Mouse (Mus musculus) embryonic facial prominence, embryonic 15.5 days (tissue): Measurements from ENCODE around the gene Ass1. TPM values are rescaled to one million over a fixed set of nuclear protein-coding genes. Genes with fewer than 3 reads are reported as not detected.
"Not testable (repeated sequence)": the region's sequence is repeated elsewhere in the genome, so short reads cannot be mapped to it uniquely, and the experiment has no call there.

ENCODE experiments used
- ATAC-seq: fragments of 200-750 bp; cut with Nextera tagmentation; 2 replicates; pipeline ENCODE4 v1.8.0; 2017; ENCODE audit warnings: low read depth, moderate TSS enrichment; ENCODE audit not compliant: insufficient number of reproducible peaks, low FRiP score, low TSS enrichment
- H3K27ac ChIP-seq: fragments of 300-500 bp; sonication (generic); replicated peaks from 2 replicates; pipeline ENCODE4 v1.5.1; 2015; ENCODE audit warnings: mild to moderate bottlenecking, inconsistent platforms
- H3K27me3 ChIP-seq: fragments of 300-500 bp; sonication (generic); 2 replicates; pipeline ENCODE4 v1.6.1; 2015; ENCODE audit warnings: inconsistent platforms
- H3K36me3 ChIP-seq: fragments of 300-500 bp; sonication (generic); 2 replicates; pipeline ENCODE4 v1.6.1; 2015; ENCODE audit warnings: mild to moderate bottlenecking, inconsistent platforms
- H3K4me1 ChIP-seq: fragments of 300-500 bp; sonication (generic); 2 replicates; pipeline ENCODE4 v1.6.1; 2015; ENCODE audit warnings: inconsistent platforms
- H3K4me2 ChIP-seq: fragments of 300-500 bp; sonication (generic); replicated peaks from 2 replicates; pipeline ENCODE4 v1.6.1; 2015; ENCODE audit warnings: mild to moderate bottlenecking, inconsistent platforms
- H3K4me3 ChIP-seq: fragments of 300-500 bp; sonication (generic); replicated peaks from 2 replicates; pipeline ENCODE4 v1.5.1; 2015; ENCODE audit warnings: mild to moderate bottlenecking, inconsistent platforms
- H3K9ac ChIP-seq: fragments of 300-500 bp; sonication (generic); 2 replicates; pipeline ENCODE4 v1.6.1; 2015; ENCODE audit warnings: inconsistent platforms
- H3K9me3 ChIP-seq: fragments of 300-500 bp; sonication (generic); replicated peaks from 2 replicates; pipeline ENCODE4 v1.6.1; 2016; ENCODE audit warnings: inconsistent platforms
- WGBS: fragments of 180-500 bp; shearing (Covaris S2); methylation state at CpG from one replicate; pipeline ENCODE4 v1.1.7; 2015; 5-methylcytosine and 5-hydroxymethylcytosine counted together
- polyA plus RNA-seq: library from polyadenylated mRNA; unstranded; fragments of >200 nt; fragmentation: Nextera tagmentation; extraction: Ambion mirVana; gene quantifications from 2 replicates; pipeline ENCODE4 v1.2.1, GENCODE M21; 2015

Ass1 gene
- polyA plus RNA-seq, 1 experiment from 2014 or later = 38.1 TPM

DNA sequence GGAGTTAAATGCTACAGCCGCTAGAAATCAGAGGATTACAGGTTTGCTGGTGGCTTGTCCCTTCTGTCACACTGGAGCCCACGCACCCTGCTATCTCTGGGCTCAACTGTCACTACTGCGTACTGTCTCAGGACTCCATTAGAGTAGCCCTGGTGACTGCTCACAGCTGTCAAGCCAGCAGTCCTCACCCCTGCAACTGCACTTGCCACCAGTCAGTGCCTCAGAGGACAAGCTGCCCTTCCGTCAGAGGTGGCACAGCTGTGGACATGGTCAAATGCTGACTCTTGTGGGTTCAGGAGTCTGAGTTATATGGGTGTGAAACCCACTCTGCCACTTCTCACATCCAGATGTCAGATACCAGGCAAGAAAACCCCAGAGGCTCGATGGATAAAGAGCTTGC lies 68.7 kb downstream of the Ass1 start:
- 52% methylated on average over 5 of the region's 5 CpGs for whole genome bisulfite sequencing
- ATAC-seq = no peak
- H3K36me3 ChIP-seq = no peaks in the 10 kb centered on the region
- no peaks in the 10 kb centered on the region for H3K4me1 ChIP-seq
- H3K27me3 ChIP-seq = no peaks in the 10 kb centered on the region
- no peaks in the 10 kb centered on the region for H3K9me3 ChIP-seq
- H3K9ac ChIP-seq = no peak overlapping the region
- H3K4me2 ChIP-seq = no peak overlapping the region
- H3K27ac ChIP-seq = no peak overlapping the region
- no peak overlapping the region for H3K4me3 ChIP-seq

DNA sequence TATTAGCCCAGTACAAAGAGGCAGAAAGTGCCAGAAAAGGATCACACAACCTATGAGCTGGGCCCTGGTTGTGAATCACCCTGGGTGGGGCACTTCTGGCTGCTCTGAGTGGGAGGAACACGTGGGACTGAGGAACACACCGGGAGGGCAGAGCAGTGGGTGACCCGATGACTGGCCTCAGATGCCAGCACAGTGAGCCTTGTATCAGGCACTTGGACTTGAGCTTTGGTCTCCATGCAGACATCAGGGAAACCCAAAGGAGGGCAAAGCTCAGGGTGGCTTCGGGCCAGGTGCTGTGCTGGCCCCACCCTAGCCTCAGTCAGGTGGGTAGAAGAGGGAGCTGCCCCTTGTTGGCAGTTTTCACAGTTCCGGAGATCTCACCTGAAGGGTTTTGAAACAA lies 71.6 kb downstream of the Ass1 start:
- 77% methylated on average over 5 of the region's 5 CpGs for WGBS
- Histone ChIP-seq H3K27me3 (no peaks in the 10 kb centered on the region), H3K4me3 (no peak overlapping the region), H3K9me3 (no peaks in the 10 kb centered on the region), H3K4me1 (no peaks in the 10 kb centered on the region), H3K9ac (no peak overlapping the region), H3K27ac (peak overlapping the region; percentile 61; the same call in 1 of the 2 replicates), H3K4me2 (no peak overlapping the region), H3K36me3 (no peaks in the 10 kb centered on the region)
- ATAC-seq = no peak

DNA sequence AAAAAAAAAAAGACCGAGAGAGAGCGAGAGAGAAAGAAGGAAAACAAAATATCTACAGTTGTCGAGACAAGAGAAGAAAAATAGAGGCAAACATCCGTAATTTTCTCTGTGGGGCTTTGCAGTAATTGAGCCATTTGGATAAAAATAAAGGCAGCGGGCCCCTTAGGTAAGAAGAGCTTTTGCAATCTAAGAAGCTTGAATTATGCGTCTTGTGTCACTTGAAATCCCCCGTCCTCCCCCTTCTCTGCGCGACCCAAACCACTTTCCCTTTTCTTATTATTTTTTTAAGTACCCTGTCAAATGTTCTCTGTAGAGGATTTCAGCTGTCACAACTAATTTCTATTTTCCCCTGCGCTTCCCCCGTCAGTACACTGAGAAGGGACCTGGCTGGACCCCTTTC lies 77.7 kb downstream of the Ass1 start:
- Histone ChIP-seq H3K4me3 (no peak overlapping the region), H3K9ac (no peak overlapping the region), H3K4me2 (no peak overlapping the region), H3K27me3 (no peaks in the 10 kb centered on the region), H3K36me3 (no peaks in the 10 kb centered on the region), H3K27ac (no peak overlapping the region), H3K9me3 (no peaks in the 10 kb centered on the region), H3K4me1 (peaks cover 5% of the 10 kb centered on the region; the same call in 1 of the 2 replicates)
- no peak for ATAC-seq
- WGBS = 30% methylated on average over 11 of the region's 11 CpGs

DNA sequence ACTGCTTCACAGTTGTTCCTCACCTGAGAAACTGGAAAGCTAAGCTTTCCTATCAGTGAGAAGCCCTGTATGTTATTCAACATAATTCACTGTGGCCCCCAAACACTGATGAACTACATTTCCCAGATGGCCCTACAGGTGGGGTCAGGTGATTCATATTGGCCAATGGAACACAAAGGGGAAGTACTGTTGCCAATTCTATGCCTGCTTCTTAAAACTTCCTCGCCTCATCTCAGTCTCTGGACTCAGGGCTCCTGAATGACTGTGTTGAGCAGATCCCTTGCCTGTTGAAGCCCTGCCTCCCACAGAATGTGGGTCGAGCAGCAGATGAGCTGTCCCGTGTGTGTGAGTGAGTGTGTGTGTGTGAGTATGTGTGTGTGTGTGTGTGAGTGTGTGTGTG lies 80.5 kb downstream of the Ass1 start:
- no peak for ATAC-seq
- no peaks in the 10 kb centered on the region for H3K36me3 ChIP-seq
- no peak overlapping the region for H3K27ac ChIP-seq
- H3K4me2 ChIP-seq = no peak overlapping the region
- H3K9ac ChIP-seq = no peak overlapping the region
- 77% methylated on average over 3 of the region's 3 CpGs for WGBS
- H3K27me3 ChIP-seq = no peaks in the 10 kb centered on the region
- no peak overlapping the region for H3K4me3 ChIP-seq
- peaks cover 5% of the 10 kb centered on the region; the same call in 1 of the 2 replicates for H3K4me1 ChIP-seq
- H3K9me3 ChIP-seq = no peaks in the 10 kb centered on the region

DNA sequence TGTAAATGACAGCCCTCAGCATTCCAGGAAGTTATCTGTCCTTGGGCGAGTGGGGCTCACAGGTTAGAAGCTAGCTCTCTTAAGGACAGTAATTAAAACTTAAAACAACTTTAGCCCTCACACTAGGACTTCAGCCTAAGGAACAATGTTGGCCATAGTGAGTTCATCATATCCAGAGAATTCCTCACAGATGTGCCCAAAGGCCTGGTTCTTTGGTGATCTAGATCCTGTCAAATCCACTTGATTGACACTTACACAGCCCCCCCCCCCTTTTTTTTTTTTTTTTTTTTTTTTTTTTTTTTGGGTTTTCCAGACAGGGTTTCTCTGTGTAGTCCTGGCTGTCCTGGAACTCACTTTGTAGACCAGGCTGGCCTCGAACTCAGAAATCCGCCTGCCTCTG lies 81.3 kb downstream of the Ass1 start:
- H3K4me2 ChIP-seq, ATAC-seq, H3K9me3 ChIP-seq, H3K4me1 ChIP-seq, H3K27ac ChIP-seq, H3K9ac ChIP-seq, H3K27me3 ChIP-seq, H3K4me3 ChIP-seq, H3K36me3 ChIP-seq: not testable (repeated sequence)
- 83% methylated on average over 3 of the region's 3 CpGs for WGBS

DNA sequence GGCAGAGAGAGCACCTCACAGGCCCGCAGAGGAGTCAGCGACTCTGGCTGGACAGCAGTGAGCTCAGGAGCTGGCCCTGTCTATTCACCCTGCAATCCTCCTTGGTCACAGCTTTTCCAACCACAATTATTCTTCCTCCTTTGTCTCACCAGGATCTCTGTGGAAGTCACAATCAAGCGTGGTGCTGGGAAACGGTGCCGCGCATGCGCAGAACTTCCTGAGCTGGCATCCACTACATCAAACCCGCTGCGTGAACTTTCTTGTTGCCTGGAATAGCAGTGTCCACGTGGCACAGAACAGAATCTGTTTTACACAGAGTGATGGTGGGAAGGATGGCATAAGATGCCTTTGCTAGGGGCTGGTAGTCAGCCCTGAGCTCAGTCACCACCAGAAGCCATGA lies 82.0 kb downstream of the Ass1 start:
- no peak for ATAC-seq
- 89% methylated on average over 10 of the region's 10 CpGs for WGBS

DNA sequence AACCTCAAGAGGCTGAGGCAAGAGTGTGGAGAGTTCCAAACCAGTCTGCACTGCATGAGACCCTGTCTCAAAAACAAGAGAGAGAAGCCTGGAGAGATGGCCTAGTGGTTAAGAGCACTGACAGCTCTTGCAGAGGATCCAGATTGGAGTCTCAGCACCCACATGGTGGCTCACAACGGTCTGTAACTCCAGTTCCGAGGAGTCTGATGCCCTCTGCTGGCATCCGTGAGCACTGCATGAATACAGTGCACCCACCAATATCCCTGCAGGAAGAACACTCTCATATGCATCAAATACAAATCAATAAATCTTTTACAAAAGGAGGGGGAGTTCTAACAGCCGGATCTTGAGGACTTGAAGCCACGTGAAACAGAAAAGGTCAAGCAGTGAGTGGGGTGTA lies 84.6 kb downstream of the Ass1 start:
- 84% methylated on average over 5 of the region's 5 CpGs for WGBS
- ATAC-seq = no peak
- H3K27me3 ChIP-seq = no peaks in the 10 kb centered on the region
- no peak overlapping the region for H3K4me2 ChIP-seq
- H3K27ac ChIP-seq = no peak overlapping the region
- H3K9me3 ChIP-seq = no peaks in the 10 kb centered on the region
- H3K36me3 ChIP-seq = no peaks in the 10 kb centered on the region
- no peak overlapping the region for H3K4me3 ChIP-seq
- H3K9ac ChIP-seq = no peak overlapping the region
- no peaks in the 10 kb centered on the region for H3K4me1 ChIP-seq

More for the DNA sequence above, 82.0 kb downstream of the Ass1 start:
- H3K27ac ChIP-seq = no peak overlapping the region
- no peaks in the 10 kb centered on the region for H3K36me3 ChIP-seq
- H3K9ac ChIP-seq = no peak overlapping the region
- no peaks in the 10 kb centered on the region for H3K27me3 ChIP-seq
- H3K4me2 ChIP-seq = no peak overlapping the region
- no peaks in the 10 kb centered on the region for H3K9me3 ChIP-seq
- no peak overlapping the region for H3K4me3 ChIP-seq
- H3K4me1 ChIP-seq = peaks cover 5% of the 10 kb centered on the region; the same call in 1 of the 2 replicates

Other genes starting within 250 kb of the Ass1 start
- gene Ncs1, start 224.4 kb upstream of the Ass1 start, polyA plus RNA-seq = 39.5 and 40.3 TPM in 2 replicates
- 0.47 and 0.53 TPM in 2 replicates for gene Hmcn2, start 155.8 kb upstream of the Ass1 start, polyA plus RNA-seq
- gene Fubp3, start 102.4 kb downstream of the Ass1 start, polyA plus RNA-seq = 74.1 and 83.0 TPM in 2 replicates
- gene Prdm12, start 169.8 kb downstream of the Ass1 start, polyA plus RNA-seq = 0.08 and 0.19 TPM in 2 replicates
- gene Exosc2, start 200.5 kb downstream of the Ass1 start, polyA plus RNA-seq = 61.8 and 64.0 TPM in 2 replicates
- gene Abl1, start 218.2 kb downstream of the Ass1 start, polyA plus RNA-seq = 40.9 and 42.3 TPM in 2 replicates